Mouse (Mus musculus) gastrocnemius, adult 2 months (tissue): ENCODE data around the gene Tnn. TPM values are rescaled to one million over a fixed set of nuclear protein-coding genes. Genes with fewer than 3 reads are reported as not detected.

Source experiments
- DNase-seq: peaks from one replicate; pipeline ENCODE4 v3.0.0; 2022
- H3K27ac ChIP-seq: fragments of 200-600 bp; 2 replicates; pipeline ENCODE4 v1.8.1; 2022; ENCODE audit warnings: mild to moderate bottlenecking
- H3K4me3 ChIP-seq: fragments of 200-600 bp; 2 replicates; pipeline ENCODE4 v1.8.1; 2022; ENCODE audit warnings: mild to moderate bottlenecking, moderate library complexity
- CTCF ChIP-seq: fragments of 200-600 bp; IDR thresholded peaks from 2 replicates; pipeline ENCODE4 v1.8.1; 2022; ENCODE audit warnings: antibody characterized with exemption, mild to moderate bottlenecking, moderate library complexity
- intact Hi-C: fragments of 180-260 bp; cut with DNase I; formaldehyde crosslinking; loops from one replicate; pipeline ENCODE4 v1.15.1; 2025
- long read RNA-seq, 2 experiments: library from polyadenylated mRNA; stranded (forward); transcript quantifications; one replicate each; pipeline ENCODE4 v2.0.0; 2021
- total RNA-seq, 2 experiments: library from RNA; stranded (reverse); gene quantifications; 2 replicates each; pipeline ENCODE4 v1.2.3; 2021

Gene Tnn
- not detected for total RNA-seq
- long read RNA-seq, experiment 1: 0 reads
- long read RNA-seq, experiment 2: 0 reads

- no peak for DNase-seq
- intact Hi-C loops: no loop called here
- TF ChIP-seq CTCF: no peak
- H3K4me3 ChIP-seq: no peak within 1 kb of the TSS
- H3K27ac ChIP-seq: no peak within 1 kb of the TSS
Measured at GRCm38 (mm10) chr1:160153480-160153879, at the start of gene Tnn. Gene Tnn (minus strand): TSS chr1:160153580.

- no peak for TF ChIP-seq CTCF
- H3K4me3 ChIP-seq: peak overlapping the region; percentile 87
- intact Hi-C loops: loop anchor here (1.0 to 10.0 kb wide), 2 partner anchors 17 to 710 kb away; partner anchors contain the start of genes Cacybp and Rc3h1
- peak overlapping the region; percentile 90 for H3K27ac ChIP-seq
- DNase-seq: no peak
Measured at GRCm38 (mm10) chr1:160195337-160195663, 41.9 kb upstream of the Tnn start.

- DNase-seq: peak; percentile 98
- intact Hi-C loops: loop anchor here (1.0 to 10.0 kb wide), 2 partner anchors 18 to 710 kb away; partner anchors contain the start of genes Cacybp and Rc3h1
- Histone ChIP-seq H3K27ac (peak within 1 kb of the TSS; percentile 90), H3K4me3 (peak within 1 kb of the TSS; percentile 87)
- peak; percentile 83 for TF ChIP-seq CTCF
Measured at GRCm38 (mm10) chr1:160194529-160195336, 41.4 kb upstream of the Tnn start, which contains the start of gene Mrps14. Gene Mrps14 (plus strand): TSS chr1:160195215.

- H3K27ac ChIP-seq: no peak overlapping the region
- no peak for DNase-seq
- intact Hi-C loops: no loop called here
- TF ChIP-seq CTCF: peak; percentile 28; the same call in 1 of the 2 replicates
- H3K4me3 ChIP-seq: no peak overlapping the region
Measured at GRCm38 (mm10) chr1:160184506-160184905, 31.1 kb upstream of the Tnn start.

- DNase-seq: no peak
- no peak overlapping the region for H3K27ac ChIP-seq
Measured at GRCm38 (mm10) chr1:160181216-160181615, 27.8 kb upstream of the Tnn start.

GRCm38 (mm10) chr1:160176903-160177302 lies 23.5 kb upstream of the Tnn start:
- intact Hi-C loops: no loop called here
- no peak overlapping the region for H3K4me3 ChIP-seq
- H3K27ac ChIP-seq: no peak overlapping the region
- DNase-seq: no peak
- TF ChIP-seq CTCF: no peak

More at GRCm38 (mm10) chr1:160181216-160181615, 27.8 kb upstream of the Tnn start:
- H3K4me3 ChIP-seq: no peak overlapping the region
- TF ChIP-seq CTCF: no peak
- intact Hi-C loops: no loop called here

- Histone ChIP-seq H3K27ac (no peak overlapping the region), H3K4me3 (no peak overlapping the region)
- no peak for TF ChIP-seq CTCF
- DNase-seq: no peak
- intact Hi-C loops: no loop called here
Measured at GRCm38 (mm10) chr1:160166600-160166999, 13.2 kb upstream of the Tnn start.

GRCm38 (mm10) chr1:160158190-160158589 lies 4.8 kb upstream of the Tnn start:
- no peak for DNase-seq
- H3K4me3 ChIP-seq: no peak overlapping the region
- intact Hi-C loops: no loop called here
- no peak overlapping the region for H3K27ac ChIP-seq
- TF ChIP-seq CTCF: no peak

GRCm38 (mm10) chr1:160150726-160151125 lies 2.7 kb downstream of the Tnn start:
- no peak overlapping the region for H3K4me3 ChIP-seq
- TF ChIP-seq CTCF: no peak
- intact Hi-C loops: no loop called here
- no peak overlapping the region for H3K27ac ChIP-seq
- no peak for DNase-seq

- no peak overlapping the region for H3K27ac ChIP-seq
- H3K4me3 ChIP-seq: no peak overlapping the region
- TF ChIP-seq CTCF: no peak
- intact Hi-C loops: no loop called here
- no peak for DNase-seq
Measured at GRCm38 (mm10) chr1:160149291-160149906, 4.0 kb downstream of the Tnn start.

GRCm38 (mm10) chr1:160147274-160147673 lies 6.1 kb downstream of the Tnn start:
- Histone ChIP-seq H3K27ac (no peak overlapping the region), H3K4me3 (no peak overlapping the region)
- intact Hi-C loops: no loop called here
- no peak for TF ChIP-seq CTCF
- no peak for DNase-seq

GRCm38 (mm10) chr1:160145606-160146005 lies 7.8 kb downstream of the Tnn start:
- no peak overlapping the region for H3K4me3 ChIP-seq
- no peak for TF ChIP-seq CTCF
- H3K27ac ChIP-seq: no peak overlapping the region
- intact Hi-C loops: no loop called here
- no peak for DNase-seq

- intact Hi-C loops: no loop called here
- H3K4me3 ChIP-seq: no peak overlapping the region
- no peak for DNase-seq
- TF ChIP-seq CTCF: no peak
- H3K27ac ChIP-seq: no peak overlapping the region
Measured at GRCm38 (mm10) chr1:160144343-160144742, 9.0 kb downstream of the Tnn start.
